Mouse (Mus musculus) kidney, adult 9 months (tissue): ENCODE data around the gene Sestd1.

ENCODE experiments used
- DNase-seq: peaks from one replicate; pipeline ENCODE4 v3.0.0; 2022

The Sestd1 gene

DNA sequence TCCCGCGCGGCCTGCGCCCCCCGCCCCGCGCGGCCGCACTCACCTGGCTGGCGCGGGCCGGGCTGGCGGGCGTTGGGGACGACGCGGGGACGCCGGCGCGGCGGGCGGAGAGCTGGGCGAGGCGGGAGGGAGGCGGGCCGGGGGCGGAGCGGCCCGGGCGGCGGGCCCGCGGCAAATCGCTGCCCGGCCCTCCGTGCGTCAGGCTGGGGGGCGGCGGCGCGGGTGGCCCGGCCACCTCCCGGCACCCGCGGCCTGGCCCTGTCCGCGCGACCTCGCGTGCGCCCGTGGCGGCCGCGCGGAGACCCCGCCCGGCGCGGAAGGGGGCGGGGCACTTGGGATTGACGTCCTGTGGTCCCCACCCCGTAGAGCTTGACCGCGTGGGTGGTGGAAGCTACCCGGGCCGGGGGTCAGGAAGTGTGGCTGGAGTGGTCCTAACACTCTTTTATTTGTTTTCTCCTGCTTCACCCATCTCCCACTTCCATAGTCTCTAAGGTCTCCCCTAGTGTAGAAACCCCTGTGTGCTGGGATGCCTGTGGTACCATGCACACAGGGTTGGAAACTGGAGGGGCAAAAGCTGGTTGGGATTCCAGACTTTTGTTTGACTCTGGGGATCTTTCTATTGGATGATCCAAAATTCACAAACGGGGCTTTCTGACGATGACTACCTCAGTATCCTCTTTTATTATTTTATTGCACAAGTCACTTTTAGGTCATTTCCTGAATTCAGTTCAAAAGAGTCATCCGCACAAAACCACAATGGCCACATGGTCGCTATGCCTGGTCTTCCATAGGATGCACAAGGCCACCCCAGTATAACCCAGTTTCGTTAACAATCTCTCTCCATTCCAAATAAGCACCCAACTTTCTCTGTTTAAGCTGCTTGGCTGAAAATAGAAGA lies at the start of gene Sestd1:
TSS of gene Sestd1 (minus strand) at position 81 of the 898 bp plus-strand sequence.
- peak; percentile 72 for DNase-seq

- DNase-seq = no peak
Observed at GRCm38 (mm10) chr2:77327246-77327645, 46.9 kb upstream of the Sestd1 start.

DNA sequence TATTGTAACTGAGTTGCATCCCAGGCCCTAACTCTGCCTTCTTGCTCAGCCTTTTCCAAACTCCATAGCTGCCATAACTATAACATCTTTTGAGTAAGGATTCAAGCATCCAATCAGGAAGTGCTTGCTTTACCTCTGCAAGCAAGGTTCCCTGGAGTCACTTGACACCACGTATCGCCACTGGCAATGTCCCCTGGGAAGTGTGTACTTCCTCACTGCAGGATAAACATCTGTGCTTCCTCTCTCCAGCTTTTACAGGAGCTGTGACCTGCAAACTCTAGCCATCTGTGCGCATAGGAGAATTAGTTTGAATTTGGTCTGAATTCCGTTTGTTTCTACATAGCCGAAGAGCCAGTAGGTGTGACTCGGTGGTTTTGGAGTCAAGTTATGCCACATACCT lies 43.3 kb upstream of the Sestd1 start:
- no peak for DNase-seq

- DNase-seq = peak; percentile 90
Observed at GRCm38 (mm10) chr2:77323156-77323555, 42.8 kb upstream of the Sestd1 start.

- no peak for DNase-seq
Observed at GRCm38 (mm10) chr2:77319196-77319595, 38.8 kb upstream of the Sestd1 start.

- DNase-seq = no peak
Observed at GRCm38 (mm10) chr2:77316961-77317360, 36.6 kb upstream of the Sestd1 start.

GRCm38 (mm10) chr2:77313846-77314245 lies 33.5 kb upstream of the Sestd1 start:
- no peak for DNase-seq

DNA sequence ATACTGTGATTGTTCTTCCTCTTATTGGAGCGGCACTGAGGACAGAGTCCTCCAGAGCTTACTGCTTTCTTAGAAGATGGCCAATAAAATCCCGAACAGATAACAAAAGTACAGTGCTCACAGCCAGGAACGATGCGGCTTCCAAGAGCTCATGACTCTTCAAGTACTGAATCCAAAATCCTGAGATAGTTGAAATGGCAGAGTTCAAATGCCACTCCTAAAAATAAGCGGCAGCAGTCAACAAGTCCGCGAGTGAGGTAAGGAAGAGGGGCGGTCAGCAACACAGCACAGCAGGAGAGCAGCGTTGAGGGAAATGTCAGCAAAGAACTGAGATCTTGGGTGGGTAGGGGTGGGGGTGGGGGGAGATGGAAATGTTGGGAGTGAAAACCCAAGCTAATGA lies 32.2 kb upstream of the Sestd1 start:
- no peak for DNase-seq

GRCm38 (mm10) chr2:77309313-77309712 lies 28.9 kb upstream of the Sestd1 start:
- peak; percentile 79 for DNase-seq

DNA sequence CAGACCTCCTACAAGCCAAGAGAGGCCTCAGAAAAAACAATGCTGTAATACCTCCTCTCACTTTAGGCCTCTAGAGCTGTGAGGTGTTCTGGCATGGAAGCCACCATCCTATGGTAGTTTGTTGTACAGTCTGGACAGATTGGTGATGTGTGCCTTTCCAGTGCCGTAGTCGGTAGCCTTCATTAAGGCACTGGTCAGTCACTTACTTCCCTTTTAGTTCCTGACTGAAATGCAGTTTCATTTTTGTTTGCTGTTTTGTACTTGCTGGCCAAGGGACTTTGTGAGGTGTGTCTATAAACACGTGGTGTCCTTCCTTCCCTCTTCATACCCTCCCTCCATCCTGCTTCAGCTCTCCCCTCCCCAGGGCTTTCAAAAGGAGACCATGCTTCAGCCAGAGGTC lies 24.1 kb upstream of the Sestd1 start:
- no peak for DNase-seq

DNA sequence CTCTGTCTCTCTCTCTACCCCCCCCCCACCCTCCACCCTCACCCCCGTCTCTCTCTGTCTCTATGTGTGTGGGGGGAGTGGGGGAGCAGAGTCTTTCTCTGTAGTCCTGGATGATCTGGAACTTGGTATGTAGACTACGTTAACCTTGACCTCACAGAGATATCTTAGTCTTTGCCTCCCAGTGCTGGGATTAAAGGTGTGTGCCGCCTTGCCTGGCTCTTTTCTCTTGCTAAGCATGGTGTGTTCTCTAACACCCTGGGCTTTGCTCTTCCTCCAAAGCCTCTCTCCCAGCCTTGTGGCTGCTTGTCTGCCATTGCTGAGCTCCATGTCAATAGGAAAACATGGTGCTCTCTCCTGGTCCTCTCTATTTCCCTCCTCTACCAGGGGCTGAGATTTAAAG lies 23.3 kb upstream of the Sestd1 start:
- no peak for DNase-seq

DNA sequence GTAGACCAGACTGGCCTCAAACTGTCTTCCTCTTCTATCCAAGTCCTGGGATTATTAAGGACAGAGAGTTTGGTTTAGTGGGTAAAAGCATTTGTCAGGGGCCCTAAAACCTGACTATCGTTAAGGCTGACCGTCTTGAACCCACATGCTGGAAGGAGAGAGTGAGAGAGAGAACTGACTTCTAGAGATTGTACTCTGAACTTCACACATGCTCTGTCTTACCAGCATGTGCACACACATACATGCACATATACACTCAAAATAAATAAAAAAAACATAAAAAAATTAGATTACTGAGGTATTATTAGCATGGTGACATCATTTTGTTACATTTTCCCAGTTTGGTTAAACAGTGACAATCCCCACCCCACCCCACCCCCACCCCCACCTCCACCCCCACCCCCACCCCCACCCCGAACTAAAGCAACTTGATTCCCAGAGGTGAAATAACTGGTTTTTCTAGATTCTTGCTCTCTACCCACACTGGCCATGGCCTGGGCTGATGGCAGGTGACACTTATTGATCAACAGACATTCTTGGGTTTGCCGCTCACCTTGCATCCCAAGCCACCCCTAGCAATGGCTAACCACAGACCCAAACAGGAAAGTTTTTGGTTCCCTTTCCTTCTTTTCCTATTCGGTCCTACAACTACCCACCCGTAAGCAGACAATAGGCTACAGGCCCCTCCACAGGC lies 22.4 kb upstream of the Sestd1 start:
- DNase-seq = peak; percentile 39

- no peak for DNase-seq
Observed at GRCm38 (mm10) chr2:77301687-77302389, 21.4 kb upstream of the Sestd1 start.

- DNase-seq = no peak
Observed at GRCm38 (mm10) chr2:77289701-77290100, 9.3 kb upstream of the Sestd1 start.

DNA sequence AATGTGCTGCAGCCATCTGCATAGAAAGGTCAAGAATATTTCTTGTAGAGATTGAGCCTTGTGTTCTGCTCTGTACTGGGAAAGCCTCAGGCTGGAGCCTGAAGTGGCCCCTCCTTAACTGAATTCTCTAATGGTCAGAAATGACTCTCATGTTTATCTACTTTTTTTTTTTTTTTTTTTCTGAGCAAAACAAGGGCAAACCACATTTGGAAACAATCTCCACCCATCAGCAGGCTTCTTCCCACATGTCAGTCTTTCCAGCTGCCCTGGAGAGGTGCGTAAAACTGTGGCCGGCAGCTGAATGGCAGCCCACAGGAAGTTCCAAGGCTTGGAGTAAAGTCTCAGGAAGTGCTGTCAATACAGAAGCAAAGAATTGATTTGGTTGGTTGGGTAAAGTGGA lies 6.4 kb upstream of the Sestd1 start:
- DNase-seq = no peak

- DNase-seq = no peak
Observed at GRCm38 (mm10) chr2:77284281-77284899, 4.0 kb upstream of the Sestd1 start.

GRCm38 (mm10) chr2:77279861-77280511 lies 406 bp downstream of the Sestd1 start:
- no peak for DNase-seq

DNA sequence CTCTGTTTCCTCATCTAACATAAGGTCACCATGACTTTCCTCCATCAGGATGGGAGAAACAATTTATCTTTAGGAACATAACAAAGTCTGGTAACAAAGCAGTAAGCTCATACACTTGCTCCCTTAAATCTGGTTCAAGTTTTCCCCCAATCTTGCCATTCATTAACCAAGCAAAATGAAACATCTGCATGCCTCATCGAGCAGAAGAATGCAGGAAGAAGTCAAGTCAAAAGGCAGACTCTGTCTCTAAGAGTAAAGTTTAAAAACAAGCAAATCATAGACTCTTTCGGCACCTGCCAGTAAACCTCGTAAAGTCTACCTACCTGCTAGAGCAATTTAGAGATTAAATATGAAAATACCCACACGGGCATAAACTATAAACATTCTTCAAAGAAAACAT lies 3.1 kb downstream of the Sestd1 start:
- DNase-seq = peak; percentile 93

DNA sequence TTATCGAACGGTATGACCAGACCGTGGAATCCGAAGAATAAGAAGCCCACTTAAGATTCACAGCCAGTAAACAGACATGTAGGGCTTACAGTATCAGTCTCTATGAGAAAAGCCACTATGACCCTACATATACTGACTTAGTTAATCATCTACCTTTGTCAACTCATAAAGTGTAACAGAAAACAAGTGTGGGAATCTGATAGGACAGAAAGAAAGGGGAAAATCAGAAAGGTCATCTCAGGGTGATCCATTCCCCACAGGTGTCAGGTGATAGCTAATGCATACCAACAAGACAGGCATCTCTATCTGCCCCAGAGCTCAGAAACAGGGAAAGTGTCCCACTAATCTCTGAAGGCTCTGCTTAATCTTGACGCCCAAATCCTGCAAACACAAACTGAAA lies 4.5 kb downstream of the Sestd1 start:
- peak; percentile 62 for DNase-seq

DNA sequence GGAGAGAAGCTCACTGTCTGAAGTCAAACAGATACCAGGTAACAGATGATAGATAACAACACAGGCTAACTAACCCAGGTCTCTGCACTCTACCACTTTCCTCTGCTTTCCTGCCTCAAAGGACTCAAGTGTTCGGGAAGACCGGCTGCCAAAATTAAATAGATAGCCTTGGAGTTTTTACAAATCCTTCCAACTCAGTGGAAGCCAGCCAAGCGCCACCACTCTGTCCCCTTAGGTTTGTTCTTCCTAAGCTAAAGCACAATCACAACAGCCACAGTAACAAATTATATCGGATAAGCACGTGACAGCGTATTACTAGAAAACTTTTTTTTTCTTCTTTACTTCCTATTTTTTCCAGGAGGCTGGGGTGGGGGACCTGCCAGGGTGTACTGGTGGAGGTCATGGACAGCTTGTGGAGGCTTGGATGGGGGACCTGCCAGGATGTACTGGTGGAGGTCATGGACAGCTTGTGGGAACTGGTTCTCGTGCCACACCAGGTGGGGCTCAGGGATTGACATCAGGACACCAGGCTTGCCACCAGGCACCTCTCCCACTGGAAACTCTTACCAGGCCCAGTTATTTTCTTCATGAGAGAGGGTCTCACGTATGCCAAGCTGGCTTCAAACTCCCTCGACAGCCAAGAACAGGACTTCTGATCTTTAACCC lies 5.3 kb downstream of the Sestd1 start:
- no peak for DNase-seq

GRCm38 (mm10) chr2:77272953-77273352 lies 7.4 kb downstream of the Sestd1 start:
- no peak for DNase-seq

GRCm38 (mm10) chr2:77270781-77271180 lies 9.6 kb downstream of the Sestd1 start:
- no peak for DNase-seq
